Mouse (Mus musculus) layer of hippocampus, adult 9-10 months (tissue): ENCODE measurements at regions not wholly inside any gene's neighbourhood (a gene's known extent, or its start where the extent isn't known, plus 50 kb on each side); places are given as distances from the start of the nearest gene placed in this dataset.

ENCODE experiments used
- DNase-seq: peaks from one replicate; pipeline ENCODE4 v3.0.0; 2022; ENCODE audit warnings: low spot score

DNA sequence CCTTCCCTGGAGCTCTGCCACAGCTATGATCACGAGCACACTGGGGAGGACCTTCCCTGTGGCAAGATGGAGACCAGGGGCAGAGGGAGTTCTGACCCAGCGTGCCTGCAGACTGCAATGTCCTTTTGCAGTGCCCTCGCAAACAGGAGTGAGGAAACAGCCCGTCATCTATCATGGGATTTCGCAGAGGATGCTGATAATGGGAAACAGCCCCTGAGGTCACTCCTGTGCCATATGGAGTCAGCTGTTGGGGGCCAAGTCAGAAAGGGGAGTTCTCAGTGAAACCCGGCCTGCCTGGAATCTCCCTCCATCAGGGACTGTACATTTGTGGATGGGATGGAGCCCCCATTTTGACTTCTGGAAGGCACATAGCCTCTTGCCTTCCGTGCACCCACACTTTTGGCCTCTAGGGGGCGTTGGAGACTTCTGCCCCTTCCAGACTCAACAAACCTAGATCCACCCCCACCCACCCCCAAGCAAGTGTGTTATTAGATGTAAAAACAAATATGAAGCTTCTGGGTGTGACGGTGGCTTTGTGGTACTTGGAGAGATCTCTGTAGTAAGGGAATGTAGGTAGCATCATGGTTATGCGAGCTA, 98.1 kb downstream of the Kdr start:
- DNase-seq: no peak

DNA sequence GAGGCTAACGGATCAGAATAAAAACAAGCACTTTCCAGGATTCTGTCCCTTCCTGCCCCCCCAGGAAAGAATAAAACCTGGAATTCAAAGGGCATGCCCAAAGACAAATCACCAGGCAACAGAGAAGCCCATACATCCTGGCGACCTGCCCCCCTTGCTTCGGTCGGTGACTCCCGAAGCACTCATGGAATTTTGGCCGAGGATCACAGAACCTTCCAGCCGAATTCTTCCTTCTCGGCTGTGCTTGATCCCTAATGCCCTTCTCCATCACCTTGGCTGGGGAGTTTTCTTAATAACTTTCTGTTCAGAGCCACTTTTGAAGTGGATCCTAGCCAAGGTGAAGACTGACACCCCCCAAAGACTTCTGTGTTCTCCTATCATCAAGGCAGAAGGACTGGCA, 99.9 kb downstream of the Kdr start:
- no peak for DNase-seq

DNA sequence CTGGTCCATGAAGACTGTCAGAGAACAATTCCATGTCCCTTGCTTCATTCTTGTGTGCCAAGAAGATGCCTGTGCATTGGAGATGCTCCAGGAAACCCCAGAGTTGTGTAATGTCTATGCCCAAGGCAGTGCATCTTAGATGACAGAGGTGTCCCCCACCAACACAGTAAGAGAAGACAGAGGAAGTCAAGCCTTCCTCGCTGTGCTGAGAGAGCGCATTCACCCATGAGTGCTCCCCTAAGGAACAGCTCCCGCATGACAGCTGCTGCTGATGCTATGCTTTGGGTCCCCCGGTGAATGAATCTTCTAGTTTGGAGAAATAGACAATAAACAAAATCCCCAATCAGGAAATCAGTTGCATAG, 100.7 kb downstream of the Kdr start:
- no peak for DNase-seq

DNA sequence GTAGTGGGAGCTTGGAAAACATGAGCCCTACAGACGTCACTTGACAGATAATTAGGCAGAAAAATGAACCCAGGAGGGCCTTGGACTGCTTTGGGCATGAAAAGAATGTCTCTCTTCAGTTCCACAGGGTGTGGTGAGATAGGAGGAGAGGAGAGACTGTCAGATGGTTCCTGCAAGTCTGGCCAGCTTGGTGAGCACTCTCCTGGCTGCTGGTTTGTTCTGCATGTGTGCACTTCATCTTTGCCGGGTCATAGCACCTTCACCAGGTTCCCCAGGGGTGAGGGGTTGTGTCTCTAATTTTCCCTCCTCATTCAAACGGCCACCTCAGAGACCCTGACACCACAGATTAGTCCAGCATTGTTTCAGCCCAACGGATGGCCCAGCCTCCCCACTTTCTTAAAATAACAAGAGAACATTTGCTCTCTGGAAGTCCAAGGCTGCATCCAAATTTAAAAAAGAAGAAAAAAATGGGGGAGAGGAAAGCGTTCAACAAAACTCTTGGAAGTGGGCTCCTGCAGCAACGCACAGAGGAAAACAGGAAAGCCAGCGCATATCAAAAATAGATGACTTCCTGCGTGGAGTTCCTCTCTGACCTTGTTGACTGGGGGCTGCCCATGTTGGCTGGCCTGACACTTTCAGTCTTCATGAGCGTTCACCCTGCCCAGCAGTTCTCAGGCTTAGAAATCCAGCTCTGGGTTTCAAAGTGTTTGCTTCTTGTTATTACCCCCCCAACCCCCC, 101.2 kb downstream of the Kdr start:
- DNase-seq: no peak

DNA sequence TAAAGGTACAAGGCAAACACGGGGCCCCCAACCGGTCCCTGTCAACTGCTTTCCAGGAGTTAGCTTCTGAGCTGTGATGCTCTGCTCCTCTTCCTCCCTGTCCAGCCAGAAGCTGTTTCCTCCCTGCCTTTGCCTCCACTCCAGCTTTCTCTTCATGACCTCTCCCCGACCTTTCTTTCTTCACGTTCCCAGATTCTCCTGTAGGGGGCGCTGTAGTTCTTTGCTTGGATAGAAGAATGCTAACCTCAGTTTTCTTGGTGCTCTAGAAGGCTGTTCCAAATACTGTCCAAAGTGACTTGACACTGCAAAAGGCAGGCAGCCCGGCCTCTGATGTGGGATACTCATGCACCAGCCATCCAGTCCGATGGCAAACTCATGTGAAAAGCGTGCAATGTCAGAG, 107.1 kb downstream of the Kdr start:
- DNase-seq: peak; percentile 78

DNA sequence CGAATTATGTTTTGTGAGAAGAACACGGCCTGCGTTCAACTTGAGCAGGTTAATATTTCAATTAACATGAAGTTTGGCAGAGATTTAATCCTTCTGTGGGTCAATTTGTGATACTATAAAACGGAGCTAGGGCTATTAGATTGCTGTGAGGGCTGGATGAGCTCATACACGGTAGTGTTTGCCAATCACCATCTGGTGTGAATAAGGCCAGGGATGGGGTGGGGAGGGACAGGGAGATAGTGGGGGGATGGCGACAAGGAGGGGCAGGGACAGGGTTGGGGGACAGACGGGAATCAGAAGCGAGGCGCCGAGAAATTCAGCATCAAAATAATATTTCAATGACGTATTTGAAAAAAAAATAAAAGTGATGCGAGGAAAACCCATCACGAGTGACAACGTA, 107.6 kb downstream of the Kdr start:
- no peak for DNase-seq

DNA sequence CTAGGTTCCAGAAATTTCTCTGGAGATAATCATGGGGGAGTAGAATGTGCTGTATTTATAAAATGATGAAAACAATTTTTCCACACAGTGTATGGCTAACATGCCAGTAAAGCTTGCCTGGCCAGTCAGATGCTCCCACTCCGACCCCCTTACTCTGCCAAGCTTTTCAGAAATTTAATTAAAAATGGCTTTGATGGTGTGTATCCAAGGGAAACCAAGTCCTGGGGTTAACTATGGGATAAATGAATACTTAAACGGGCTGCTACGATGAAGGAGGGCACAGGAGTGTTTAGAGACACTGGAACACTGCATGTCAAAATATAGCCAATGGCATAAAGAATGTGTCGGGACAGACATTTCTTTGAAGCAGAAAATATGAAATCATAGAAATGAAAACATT, 108.7 kb downstream of the Kdr start:
- no peak for DNase-seq

DNA sequence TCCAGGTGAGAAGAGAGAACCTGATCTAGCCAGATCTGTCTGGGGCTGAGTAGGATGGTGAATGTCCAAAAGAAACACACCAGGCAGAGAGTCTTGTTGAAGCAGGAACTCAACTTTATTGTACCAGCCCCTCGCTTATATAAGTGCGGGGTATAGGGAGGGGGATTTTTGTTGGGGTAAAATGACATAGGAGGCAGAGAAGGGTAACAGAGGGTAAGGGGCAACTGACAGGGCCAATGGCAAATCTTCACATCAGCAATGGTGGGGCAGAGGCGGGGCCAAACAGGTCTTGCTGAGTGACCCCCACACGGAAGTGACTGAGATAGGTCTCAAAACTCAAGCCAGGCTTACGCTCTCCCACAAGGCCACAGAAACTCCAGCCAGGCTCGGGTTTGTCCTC, 113.2 kb downstream of the Kdr start:
- no peak for DNase-seq

DNA sequence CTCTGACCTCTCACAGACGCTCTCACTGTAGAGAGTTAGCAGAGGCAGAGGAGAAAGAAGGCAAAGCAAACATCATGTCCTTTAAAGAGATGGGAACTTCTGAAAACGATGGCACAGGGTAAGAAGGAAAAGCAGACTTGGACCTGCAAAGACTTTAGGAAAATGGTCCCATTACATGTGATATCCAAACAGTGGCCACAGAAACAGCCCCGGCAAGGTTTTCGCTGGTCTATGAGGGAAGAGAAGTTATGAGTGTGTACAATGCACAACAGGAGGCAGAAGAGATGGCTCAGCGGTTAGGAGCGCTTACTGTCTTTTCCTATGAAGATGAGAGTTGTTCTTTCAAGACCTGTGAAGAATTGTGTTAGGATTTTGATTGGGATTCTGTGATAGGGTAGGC, 114.9 kb downstream of the Kdr start:
- no peak for DNase-seq

DNA sequence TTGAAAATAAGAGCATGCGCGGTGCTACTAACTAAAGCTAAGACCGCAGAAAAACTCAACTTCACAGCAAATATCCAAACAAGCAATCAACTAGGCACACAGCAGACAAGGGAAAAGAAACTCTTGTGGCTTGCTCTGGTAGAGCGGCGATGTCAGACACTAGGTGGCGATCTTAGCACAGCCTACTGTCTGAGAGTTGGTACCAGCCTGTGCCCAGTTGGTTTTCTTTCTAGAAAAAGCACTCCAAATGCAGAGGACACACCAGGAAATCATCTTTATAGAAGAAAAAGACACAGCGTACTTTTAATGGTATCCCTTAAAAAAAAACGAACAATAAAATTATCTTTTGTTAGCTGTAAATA, 115.6 kb downstream of the Kdr start:
- peak; percentile 55 for DNase-seq

DNA sequence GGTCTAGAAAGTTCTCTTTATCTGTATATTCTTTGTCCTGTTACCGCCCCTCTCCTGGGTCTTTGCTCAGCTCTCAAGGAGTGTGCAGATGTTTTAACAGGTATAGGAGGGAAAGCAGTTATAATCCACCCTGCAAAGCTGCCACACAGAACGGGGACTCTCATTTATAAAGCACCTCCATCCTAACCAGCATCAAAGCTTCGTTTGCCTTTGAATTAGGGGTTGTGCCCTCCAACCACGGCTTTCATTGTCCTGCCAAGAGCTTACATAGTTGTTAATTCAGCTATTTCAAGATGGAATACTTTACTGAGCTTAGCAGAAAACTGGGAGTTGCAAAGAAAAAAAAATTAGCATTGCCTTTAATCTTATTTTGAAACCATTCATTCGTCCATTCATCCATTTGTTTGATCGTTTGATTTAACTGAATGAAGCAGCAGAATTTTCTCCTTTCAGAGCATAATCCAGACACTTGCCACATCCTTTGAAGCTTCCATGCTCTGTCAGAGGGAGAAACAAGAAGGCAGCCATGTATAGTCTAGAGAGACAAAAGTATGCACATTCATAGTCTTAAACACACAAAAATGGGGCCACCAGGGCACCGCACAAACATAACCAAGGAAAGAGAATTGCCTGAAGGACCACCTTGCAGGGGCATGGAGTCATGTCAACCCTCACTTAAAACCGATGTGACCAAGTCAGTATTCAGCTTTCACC, 116.2 kb downstream of the Kdr start:
- no peak for DNase-seq

DNA sequence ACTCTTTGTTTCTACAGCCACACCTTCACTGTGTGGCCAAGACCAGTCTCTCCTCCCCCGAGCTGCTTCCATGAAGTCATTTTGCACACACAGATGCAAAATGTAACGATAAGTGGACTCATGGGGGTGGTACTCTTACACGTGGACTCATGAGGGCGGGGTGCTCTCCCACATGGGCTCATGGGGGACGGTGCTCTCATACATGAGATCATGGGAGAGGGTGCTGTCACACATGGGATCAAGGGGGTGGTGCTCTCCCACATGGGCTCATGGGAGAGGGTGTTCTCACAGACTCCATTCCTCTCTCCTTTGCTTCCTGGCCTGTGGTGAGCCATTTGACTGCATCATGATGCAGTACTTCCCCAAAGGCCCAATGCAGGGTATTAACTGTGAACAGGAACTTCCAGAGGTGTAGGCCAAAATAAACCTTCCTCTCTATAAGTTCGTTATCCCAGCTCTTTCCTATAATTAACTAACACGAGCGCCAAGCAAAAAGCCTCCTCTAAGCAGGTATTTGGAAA, 118.9 kb downstream of the Kdr start:
- no peak for DNase-seq

DNA sequence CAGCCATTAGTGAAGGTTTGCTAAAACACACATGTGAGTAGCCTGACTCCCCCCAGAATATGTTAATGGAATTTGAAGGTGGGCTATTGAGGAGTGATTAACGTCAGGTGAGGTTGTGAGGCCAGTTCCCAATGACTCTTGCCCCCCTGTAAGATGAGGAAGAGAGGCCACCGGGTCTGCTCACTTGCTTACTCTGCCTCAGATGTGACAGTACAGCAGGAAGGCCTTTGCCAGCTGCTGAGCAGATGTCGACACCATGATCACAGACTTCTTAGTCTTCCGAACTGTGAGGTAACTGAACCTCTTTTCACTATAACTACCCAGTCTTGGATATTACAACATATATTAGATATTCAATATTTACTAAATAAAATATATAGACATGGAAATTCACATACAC, 127.4 kb downstream of the Kdr start:
- DNase-seq: no peak

DNA sequence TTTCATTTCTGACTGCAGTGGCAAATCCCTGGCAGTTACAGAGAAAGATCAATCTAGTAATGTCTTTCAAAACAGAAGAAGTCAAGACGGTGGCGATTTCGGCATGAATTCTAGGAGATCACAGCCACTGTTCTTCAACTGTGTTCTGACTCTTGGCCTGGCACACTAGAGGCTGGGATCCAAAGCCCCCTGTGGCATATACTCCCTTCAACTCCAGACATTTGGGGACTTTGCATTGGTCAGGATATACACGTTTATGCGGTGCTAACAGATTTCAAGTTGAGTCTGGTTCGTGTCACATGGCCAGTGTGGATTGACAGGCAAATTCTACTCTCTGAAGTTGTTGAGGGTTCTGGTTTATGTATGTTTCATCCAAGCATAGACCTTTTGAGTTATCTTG, 130.3 kb downstream of the Kdr start:
- DNase-seq: no peak

DNA sequence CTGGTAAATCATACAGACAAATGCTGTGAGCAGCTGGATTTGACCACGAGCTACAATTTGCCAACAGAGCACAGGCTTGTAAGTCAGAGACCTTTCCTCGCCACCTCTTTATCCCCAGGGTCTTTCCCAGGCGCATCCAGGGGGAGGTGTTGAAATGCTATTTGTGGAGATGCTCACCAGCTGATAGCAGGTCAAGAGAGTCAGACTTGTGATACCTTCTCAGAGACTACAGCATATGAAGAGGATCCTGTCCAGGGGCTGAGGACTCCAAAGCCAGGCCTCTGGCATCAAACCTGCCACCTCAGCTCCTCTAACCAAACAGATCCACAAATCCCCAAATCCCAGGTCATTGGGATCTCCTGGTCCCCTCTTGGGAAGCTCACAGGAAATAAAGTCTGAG, 130.9 kb downstream of the Kdr start:
- DNase-seq: no peak

DNA sequence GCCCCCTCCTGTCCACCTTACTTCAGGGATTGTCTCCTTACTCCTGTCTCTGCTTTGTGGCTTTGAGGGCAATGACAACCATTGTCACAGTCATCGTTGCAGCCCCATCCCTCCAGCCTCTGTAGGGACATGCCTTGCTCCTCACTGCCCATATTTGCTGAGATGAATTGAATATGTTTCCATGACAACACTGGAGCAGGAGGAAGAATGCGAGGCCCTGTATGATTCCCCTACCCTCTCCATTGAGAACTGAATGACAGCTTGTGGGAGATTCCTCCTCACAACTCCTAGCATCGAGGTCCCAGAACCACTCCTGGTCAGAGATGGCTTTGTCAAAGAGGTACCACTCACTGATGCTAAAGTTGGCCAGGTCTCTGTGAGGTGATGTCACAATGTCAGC, 132.2 kb downstream of the Kdr start:
- no peak for DNase-seq

DNA sequence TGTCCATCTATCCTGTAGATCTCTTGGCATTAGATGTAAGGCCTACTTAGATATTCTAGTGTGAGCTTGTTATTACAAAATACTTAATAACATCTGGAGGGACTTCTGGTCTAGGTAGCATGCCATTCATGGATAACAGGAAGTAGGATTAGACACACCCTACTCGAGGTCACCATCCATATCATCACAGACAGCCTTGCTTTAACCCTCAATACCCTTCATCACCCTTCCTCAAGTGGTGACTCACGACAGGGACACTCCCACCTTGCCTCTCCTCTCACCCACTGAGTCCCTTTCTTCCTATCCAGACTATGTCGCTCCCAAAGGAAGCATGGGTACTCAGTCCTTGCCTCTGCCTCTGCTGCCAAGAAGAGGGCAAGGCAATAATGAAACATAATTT, 134.5 kb downstream of the Kdr start:
- no peak for DNase-seq

DNA sequence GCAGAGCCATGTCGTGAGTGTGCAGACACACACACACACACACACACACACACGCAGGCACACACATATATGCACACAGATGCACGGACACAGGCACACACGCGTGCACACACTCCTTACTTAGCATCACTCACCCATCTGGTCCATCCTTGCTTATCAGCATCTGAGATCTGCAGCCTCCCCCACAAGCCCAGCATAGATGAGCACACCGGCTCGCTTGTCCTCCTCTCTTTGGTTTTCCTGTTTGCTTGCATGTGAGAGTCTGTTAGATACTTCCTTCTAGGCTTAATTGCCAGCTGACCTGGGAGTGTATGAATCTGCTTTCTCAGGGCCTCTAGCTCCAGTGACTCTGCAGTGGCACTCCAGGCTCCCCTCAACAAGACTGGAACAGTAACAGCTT, 137.8 kb downstream of the Kdr start:
- DNase-seq: no peak

DNA sequence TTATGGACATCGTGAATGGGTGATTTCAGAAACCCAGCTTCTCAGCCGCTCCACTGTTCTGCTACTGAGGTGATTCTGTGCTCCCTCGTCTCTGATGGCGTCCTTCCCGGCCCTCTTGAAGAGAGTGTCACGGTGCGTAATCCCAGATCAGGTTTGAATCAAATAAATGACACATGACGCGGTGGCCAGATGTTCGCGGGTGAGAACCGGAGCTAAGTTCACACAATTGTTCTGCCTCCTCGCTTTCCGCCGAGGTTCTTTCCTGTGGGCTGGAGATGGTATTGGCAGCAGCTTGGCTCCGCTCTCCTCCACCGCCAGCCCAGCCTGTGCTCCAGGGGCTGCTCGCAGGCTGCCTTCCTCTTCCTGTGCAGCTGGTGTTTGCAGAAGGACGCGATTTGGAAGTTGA, 142.7 kb downstream of the Kdr start:
- DNase-seq: no peak

DNA sequence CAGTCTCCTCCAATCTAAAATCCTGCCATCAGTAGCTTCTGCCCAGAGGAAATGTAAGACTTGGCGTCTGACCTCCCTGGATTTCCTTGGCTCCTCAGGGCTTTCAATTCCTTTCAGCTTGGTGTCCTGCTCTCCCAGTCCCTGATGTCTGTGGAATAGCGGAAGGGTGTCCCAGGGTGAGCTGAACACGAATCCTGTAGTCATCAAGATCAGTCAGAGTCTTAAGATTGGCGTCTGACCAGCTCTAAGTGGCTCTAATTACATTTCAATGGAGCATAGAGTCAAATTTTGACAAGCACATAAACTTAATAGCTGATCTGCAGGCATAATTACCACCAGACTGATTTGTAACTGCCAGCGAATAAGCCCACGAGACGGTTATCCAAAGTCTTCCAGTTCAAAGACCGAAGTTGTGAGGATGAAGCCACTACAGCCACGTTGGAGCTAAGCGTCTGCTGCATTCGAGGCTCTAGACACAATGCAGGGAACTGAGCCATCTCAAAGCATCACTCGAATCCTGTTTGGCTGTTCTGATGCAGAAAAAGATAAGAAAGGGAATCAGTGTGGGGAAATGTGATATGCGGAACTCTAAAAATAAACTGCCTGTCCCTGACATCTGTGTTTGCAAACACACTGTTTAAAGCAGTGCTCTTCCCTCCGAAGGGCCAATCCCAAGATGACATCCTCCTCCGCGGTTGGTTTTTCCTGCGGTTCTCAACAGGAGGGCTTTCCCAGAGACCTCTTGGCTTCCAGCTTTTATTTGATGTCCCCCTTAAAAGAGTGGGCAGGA, 143.3 kb downstream of the Kdr start:
- no peak for DNase-seq

DNA sequence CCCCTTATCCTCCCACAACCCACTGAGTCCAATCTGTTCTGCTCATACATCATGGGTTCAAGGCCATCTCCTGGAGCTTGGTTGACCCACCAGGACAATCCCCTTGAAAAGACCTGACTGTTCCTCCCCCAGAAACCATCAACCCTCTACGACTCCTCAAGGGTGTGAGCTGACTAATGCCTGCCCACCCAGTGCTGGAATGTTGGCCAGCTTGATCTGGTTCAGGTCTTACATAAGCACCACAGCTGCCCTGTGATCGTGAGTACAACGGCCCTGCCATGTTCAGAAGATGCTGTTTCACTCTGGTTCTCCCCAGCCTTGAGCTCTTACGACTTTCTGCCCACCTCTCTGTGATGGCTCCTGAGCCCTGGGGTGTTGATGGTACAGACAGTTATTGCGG, 145.9 kb downstream of the Kdr start:
- no peak for DNase-seq

DNA sequence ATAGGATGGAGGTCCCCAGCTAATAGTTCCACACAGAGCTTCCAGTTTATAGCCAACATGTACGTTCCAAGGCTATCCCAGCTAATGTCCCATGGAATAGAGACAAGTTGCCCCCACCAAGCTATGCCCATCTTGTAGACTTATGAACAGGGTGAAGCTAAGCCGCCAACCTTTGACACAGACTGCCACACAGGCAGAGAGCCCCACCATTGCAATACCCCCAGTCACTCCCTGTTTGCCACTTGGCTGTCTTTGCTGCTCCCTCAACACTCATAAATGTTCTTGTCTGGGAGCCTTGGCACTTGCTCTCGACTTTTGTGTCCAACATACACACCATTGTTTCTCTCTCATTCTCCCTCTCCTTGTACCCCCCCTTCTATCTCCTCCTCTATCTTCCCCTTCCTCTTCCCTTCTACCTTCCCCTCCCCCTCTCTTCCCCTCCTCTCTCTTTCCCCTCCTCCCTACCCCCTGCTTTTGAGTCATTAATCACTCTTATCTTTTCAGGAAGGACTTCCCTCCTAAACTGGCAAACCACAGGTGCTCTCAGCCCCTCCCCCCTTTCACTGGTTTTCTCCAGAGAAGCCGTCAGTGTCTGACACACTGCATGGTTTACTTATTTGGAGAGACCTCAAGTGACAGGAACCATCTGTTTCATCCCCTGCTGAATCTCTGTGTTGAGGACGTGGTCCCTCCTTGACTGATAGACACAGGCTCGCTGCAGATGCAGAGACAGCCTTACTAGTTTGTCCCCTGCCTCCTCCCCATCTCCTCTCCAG, 148.2 kb downstream of the Kdr start:
- DNase-seq: no peak
